Mouse (Mus musculus): ENCODE measurements around the gene Esyt1. TPM values are rescaled to one million over a fixed set of nuclear protein-coding genes. Genes with fewer than 3 reads are reported as not detected.

The Esyt1 gene
- polyA plus RNA-seq, 1 experiment, result 120 TPM

- Histone ChIP-seq H3K79me3 (ENCODE audit: low read depth) (no peaks in the 10 kb centered on the region), H3K27me3 (ENCODE audit: control insufficient read depth, insufficient read depth, insufficient read length) (no peaks in the 10 kb centered on the region), H3ac (ENCODE audit: control insufficient read depth, insufficient read length, low read depth) (no peak overlapping the region), H3K4me3 (ENCODE audit: insufficient read depth, poor library complexity, severe bottlenecking) (no peak overlapping the region), H3K79me2 (ENCODE audit: control insufficient read depth, insufficient read depth) (no peaks in the 10 kb centered on the region), H3K36me3 (ENCODE audit: control insufficient read depth, insufficient read depth) (no peaks in the 10 kb centered on the region)
- TF ChIP-seq CTCF (IDR thresholded peaks at IDR 0.05; ENCODE audit: control insufficient read depth, insufficient read depth, insufficient read length), result no peak
- no peak for TF ChIP-seq CEBPB (IDR thresholded peaks at IDR 0.05; ENCODE audit: low read depth)
Observed at GRCm38 (mm10) chr10:128535206-128535605, 9.5 kb upstream of the Esyt1 start.

DNA sequence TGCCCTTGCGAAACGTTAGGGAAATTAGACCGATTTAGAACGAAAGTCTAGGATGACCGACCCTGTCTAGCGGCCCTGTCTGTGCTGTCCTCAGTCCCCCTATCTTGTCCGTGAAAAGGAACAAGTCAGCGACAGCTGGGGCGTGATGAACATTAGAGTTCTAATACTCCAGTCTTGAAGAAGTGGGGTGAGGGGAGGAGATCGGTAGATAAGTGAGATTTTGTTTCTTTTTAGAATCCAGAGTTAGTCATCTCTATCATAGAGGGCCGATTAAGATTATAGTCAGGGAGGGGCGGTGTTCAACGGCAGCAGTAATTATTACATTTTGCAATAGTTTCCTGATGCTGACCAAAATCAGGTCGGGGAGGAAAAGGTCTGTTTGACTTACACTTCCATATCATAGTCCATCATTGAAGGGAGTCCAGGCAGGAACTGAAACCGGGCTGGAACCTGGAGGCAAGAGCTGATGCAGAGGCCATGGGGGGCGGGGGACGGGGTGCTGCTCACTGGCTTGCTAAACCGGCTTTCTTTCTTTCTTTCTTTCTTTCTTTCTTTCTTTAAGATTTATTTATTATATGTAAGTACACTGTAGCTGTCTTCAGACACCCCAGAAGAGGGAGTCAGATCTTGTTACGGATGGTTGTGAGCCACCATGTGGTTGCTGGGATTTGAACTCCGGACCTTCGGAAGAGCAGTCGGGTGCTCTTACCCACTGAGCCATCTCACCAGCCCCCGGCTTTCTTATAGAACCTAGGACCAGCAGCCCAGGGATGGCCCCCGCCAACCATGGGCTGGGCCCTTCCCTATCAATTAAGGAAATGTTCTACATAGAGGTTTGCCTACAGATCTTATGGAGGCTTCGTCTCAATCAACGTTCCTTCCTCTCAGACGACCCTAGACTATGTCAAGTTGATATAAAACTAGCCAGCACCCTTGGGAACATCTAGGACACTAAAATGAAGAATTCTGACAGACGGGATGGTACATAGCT is 990 bp upstream of the Esyt1 start:
- Histone ChIP-seq H3K79me3 (ENCODE audit: low read depth) (peaks cover 5% of the 10 kb centered on the region), H3K27me3 (ENCODE audit: control insufficient read depth, insufficient read depth, insufficient read length) (no peaks in the 10 kb centered on the region), H3ac (ENCODE audit: control insufficient read depth, insufficient read length, low read depth) (peak overlapping the region; percentile 57), H3K36me3 (ENCODE audit: control insufficient read depth, insufficient read depth) (peaks cover 12% of the 10 kb centered on the region), H3K79me2 (ENCODE audit: control insufficient read depth, insufficient read depth) (peaks cover 33% of the 10 kb centered on the region), H3K4me3 (ENCODE audit: insufficient read depth, poor library complexity, severe bottlenecking) (peak overlapping the region; percentile 28)
- TF ChIP-seq USF1 (IDR thresholded peaks at IDR 0.05; ENCODE audit: low read depth) (no peak), MYOG (IDR thresholded peaks at IDR 0.05; ENCODE audit: control insufficient read depth, extremely low read depth, insufficient read length) (no peak), CTCF (IDR thresholded peaks at IDR 0.05; ENCODE audit: control insufficient read depth, insufficient read depth, insufficient read length) (no peak), MYOD1 (IDR thresholded peaks at IDR 0.05; ENCODE audit: control insufficient read depth, insufficient read length, low read depth) (no peak), MAX (IDR thresholded peaks at IDR 0.05) (no peak), CEBPB (IDR thresholded peaks at IDR 0.05; ENCODE audit: low read depth) (no peak), FOSL1 (IDR thresholded peaks at IDR 0.05; ENCODE audit: insufficient read depth, low read length, poor library complexity, severe bottlenecking) (no peak)

- H3K4me3 ChIP-seq (ENCODE audit: insufficient read depth, poor library complexity, severe bottlenecking), result peak overlapping the region; percentile 78
- H3ac ChIP-seq (ENCODE audit: control insufficient read depth, insufficient read length, low read depth), result peak overlapping the region; percentile 85
- no peaks in the 10 kb centered on the region for H3K27me3 ChIP-seq (ENCODE audit: control insufficient read depth, insufficient read depth, insufficient read length)
- peaks cover 33% of the 10 kb centered on the region for H3K79me2 ChIP-seq (ENCODE audit: control insufficient read depth, insufficient read depth)
- H3K36me3 ChIP-seq (ENCODE audit: control insufficient read depth, insufficient read depth), result peaks cover 29% of the 10 kb centered on the region
- H3K79me3 ChIP-seq (ENCODE audit: low read depth), result peaks cover 5% of the 10 kb centered on the region
- TF ChIP-seq MAX (IDR thresholded peaks at IDR 0.05) (peak; percentile 9), USF1 (IDR thresholded peaks at IDR 0.05; ENCODE audit: low read depth) (no peak)
Observed at GRCm38 (mm10) chr10:128524732-128525662, 674 bp downstream of the Esyt1 start.

- H3K79me3 ChIP-seq (ENCODE audit: low read depth), result peaks cover 5% of the 10 kb centered on the region
- no peak for TF ChIP-seq MYOD1 (IDR thresholded peaks at IDR 0.05; ENCODE audit: control insufficient read depth, insufficient read length, low read depth)
- TF ChIP-seq MYOG (IDR thresholded peaks at IDR 0.05; ENCODE audit: control insufficient read depth, extremely low read depth, insufficient read length), result no peak
- no peak for TF ChIP-seq CEBPB (IDR thresholded peaks at IDR 0.05; ENCODE audit: low read depth)
- no peak for TF ChIP-seq USF1 (IDR thresholded peaks at IDR 0.05; ENCODE audit: low read depth)
- no peak for TF ChIP-seq MAX (IDR thresholded peaks at IDR 0.05)
- TF ChIP-seq FOSL1 (IDR thresholded peaks at IDR 0.05; ENCODE audit: insufficient read depth, low read length, poor library complexity, severe bottlenecking), result no peak
- no peak for TF ChIP-seq CTCF (IDR thresholded peaks at IDR 0.05; ENCODE audit: control insufficient read depth, insufficient read depth, insufficient read length)
- peak overlapping the region; percentile 85 for H3ac ChIP-seq (ENCODE audit: control insufficient read depth, insufficient read length, low read depth)
- peak overlapping the region; percentile 78 for H3K4me3 ChIP-seq (ENCODE audit: insufficient read depth, poor library complexity, severe bottlenecking)
- no peaks in the 10 kb centered on the region for H3K27me3 ChIP-seq (ENCODE audit: control insufficient read depth, insufficient read depth, insufficient read length)
- peaks cover 37% of the 10 kb centered on the region for H3K36me3 ChIP-seq (ENCODE audit: control insufficient read depth, insufficient read depth)
- H3K79me2 ChIP-seq (ENCODE audit: control insufficient read depth, insufficient read depth), result peaks cover 33% of the 10 kb centered on the region
Observed at GRCm38 (mm10) chr10:128524111-128524731, 1.4 kb downstream of the Esyt1 start.

DNA sequence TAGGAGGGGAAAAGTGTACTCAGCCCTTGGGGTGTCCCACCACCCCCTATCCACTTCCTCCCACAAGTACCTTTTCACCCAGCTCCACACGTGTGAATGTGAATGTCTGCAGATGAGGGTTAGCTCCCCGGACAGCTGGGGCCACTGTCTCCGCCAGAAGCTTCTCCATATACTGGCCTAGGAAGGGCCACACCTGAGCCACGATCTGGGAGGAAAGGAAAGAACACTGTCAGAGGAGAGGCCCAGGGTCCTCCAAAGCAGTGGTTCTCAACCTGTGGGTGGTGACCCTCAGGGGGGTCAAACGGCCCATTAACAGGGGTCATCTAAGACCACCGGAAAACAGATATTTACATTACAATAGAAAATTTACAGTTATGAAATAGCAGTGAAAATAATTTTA is 3.3 kb downstream of the Esyt1 start:
- peaks cover 5% of the 10 kb centered on the region for H3K79me3 ChIP-seq (ENCODE audit: low read depth)
- no peaks in the 10 kb centered on the region for H3K27me3 ChIP-seq (ENCODE audit: control insufficient read depth, insufficient read depth, insufficient read length)
- H3K4me3 ChIP-seq (ENCODE audit: insufficient read depth, poor library complexity, severe bottlenecking), result no peak overlapping the region
- H3ac ChIP-seq (ENCODE audit: control insufficient read depth, insufficient read length, low read depth), result no peak overlapping the region
- TF ChIP-seq CEBPB (IDR thresholded peaks at IDR 0.05; ENCODE audit: low read depth) (no peak), MAX (IDR thresholded peaks at IDR 0.05) (no peak), FOSL1 (IDR thresholded peaks at IDR 0.05; ENCODE audit: insufficient read depth, low read length, poor library complexity, severe bottlenecking) (no peak), USF1 (IDR thresholded peaks at IDR 0.05; ENCODE audit: low read depth) (no peak), MYOD1 (IDR thresholded peaks at IDR 0.05; ENCODE audit: control insufficient read depth, insufficient read length, low read depth) (no peak), CTCF (IDR thresholded peaks at IDR 0.05; ENCODE audit: control insufficient read depth, insufficient read depth, insufficient read length) (no peak), MYOG (IDR thresholded peaks at IDR 0.05; ENCODE audit: control insufficient read depth, extremely low read depth, insufficient read length) (no peak)
- peaks cover 55% of the 10 kb centered on the region for H3K36me3 ChIP-seq (ENCODE audit: control insufficient read depth, insufficient read depth)
- peaks cover 33% of the 10 kb centered on the region for H3K79me2 ChIP-seq (ENCODE audit: control insufficient read depth, insufficient read depth)

Measured in C2C12 (cell line).